Mouse (Mus musculus) heart, embryonic 12.5 days (tissue): Measurements from ENCODE around the gene Tshr. TPM values are rescaled to one million over a fixed set of nuclear protein-coding genes. Genes with fewer than 3 reads are reported as not detected.
A peak's percentile ranks its signal among the peaks of the same experiment; 100 is the strongest.

Experiments
- ATAC-seq: fragments of 200-750 bp; cut with Nextera tagmentation; 2 replicates; pipeline ENCODE4 v1.8.0; 2017; ENCODE audit warnings: moderate TSS enrichment, moderate library complexity; ENCODE audit not compliant: insufficient number of reproducible peaks, low FRiP score
- H3K27ac ChIP-seq: fragments of 300-500 bp; sonication (generic); 2 replicates; pipeline ENCODE4 v1.5.1; 2016; ENCODE audit warnings: mild to moderate bottlenecking, moderate library complexity; ENCODE audit not compliant: poor library complexity, severe bottlenecking
- H3K27me3 ChIP-seq: fragments of 300-500 bp; sonication (generic); replicated peaks from 2 replicates; pipeline ENCODE4 v1.6.1; 2016; ENCODE audit warnings: mild to moderate bottlenecking, moderate library complexity
- H3K36me3 ChIP-seq: fragments of 300-500 bp; sonication (generic); 2 replicates; pipeline ENCODE4 v1.6.1; 2016; ENCODE audit warnings: mild to moderate bottlenecking, moderate library complexity
- H3K4me1 ChIP-seq: fragments of 300-500 bp; sonication (generic); replicated peaks from 2 replicates; pipeline ENCODE4 v1.6.1; 2016; ENCODE audit warnings: mild to moderate bottlenecking
- H3K4me2 ChIP-seq: fragments of 300-500 bp; sonication (generic); 2 replicates; pipeline ENCODE4 v1.6.1; 2016; ENCODE audit warnings: mild to moderate bottlenecking, moderate library complexity
- H3K4me3 ChIP-seq: fragments of 300-500 bp; sonication (generic); 2 replicates; pipeline ENCODE4 v1.5.1; 2016; ENCODE audit warnings: mild to moderate bottlenecking
- H3K9ac ChIP-seq: fragments of 300-500 bp; sonication (generic); 2 replicates; pipeline ENCODE4 v1.6.1; 2016; ENCODE audit warnings: mild to moderate bottlenecking, moderate library complexity
- H3K9me3 ChIP-seq: fragments of 300-500 bp; sonication (generic); replicated peaks from 2 replicates; pipeline ENCODE4 v1.6.1; 2016; ENCODE audit warnings: mild to moderate bottlenecking, moderate library complexity
- WGBS: fragments of 180-500 bp; shearing (Covaris S2); methylation state at CpG from one replicate; pipeline ENCODE4 v1.1.7; 2016; 5-methylcytosine and 5-hydroxymethylcytosine counted together
- polyA plus RNA-seq: library from polyadenylated mRNA; unstranded; fragments of >200 nt; fragmentation: Nextera tagmentation; extraction: Ambion mirVana; gene quantifications from 2 replicates; pipeline ENCODE4 v1.2.1, GENCODE M21; 2016

Tshr gene
- polyA plus RNA-seq, 1 experiment from 2014 or later, result 0.08 TPM

- peak; percentile 84 for ATAC-seq
- peak overlapping the region; percentile 96 for H3K9ac ChIP-seq
These were observed 203.9 kb downstream of the Tshr start for GRCm38 (mm10) chr12:91588176-91588669.

GRCm38 (mm10) chr12:91588670-91589541 is 204.5 kb downstream of the Tshr start:
- peaks cover 11% of the 10 kb centered on the region for H3K4me1 ChIP-seq
- H3K9me3 ChIP-seq, result 0 out of 2 replicates have a peak, but pooled peaks cover 2% of the 10 kb centered on the region
- ATAC-seq, result peak; percentile 23; the same call in 1 of the 2 replicates
- H3K4me3 ChIP-seq, result peak overlapping the region; percentile 99
- peak overlapping the region; percentile 100 for H3K27ac ChIP-seq
- peaks cover 15% of the 10 kb centered on the region for H3K36me3 ChIP-seq
- WGBS, result under 1% methylated on average over 61 of the region's 83 CpGs
- no peaks in the 10 kb centered on the region for H3K27me3 ChIP-seq
- H3K9ac ChIP-seq, result peak overlapping the region; percentile 96
- peak overlapping the region; percentile 48 for H3K4me2 ChIP-seq

More at GRCm38 (mm10) chr12:91588176-91588669, 203.9 kb downstream of the Tshr start:
- WGBS, result under 1% methylated on average over 32 of the region's 32 CpGs
- Histone ChIP-seq H3K9me3 (0 out of 2 replicates have a peak, but pooled peaks cover 2% of the 10 kb centered on the region), H3K27me3 (no peaks in the 10 kb centered on the region), H3K4me1 (peaks cover 13% of the 10 kb centered on the region), H3K27ac (peak overlapping the region; percentile 100), H3K4me2 (peak overlapping the region; percentile 75), H3K4me3 (peak overlapping the region; percentile 99), H3K36me3 (peaks cover 17% of the 10 kb centered on the region)

- peaks cover 13% of the 10 kb centered on the region for H3K36me3 ChIP-seq
- H3K9me3 ChIP-seq, result 0 out of 2 replicates have a peak, but pooled peaks cover 2% of the 10 kb centered on the region
- H3K27ac ChIP-seq, result peak overlapping the region; percentile 100
- H3K9ac ChIP-seq, result peak overlapping the region; percentile 96
- H3K4me3 ChIP-seq, result peak overlapping the region; percentile 99
- no peaks in the 10 kb centered on the region for H3K27me3 ChIP-seq
- ATAC-seq, result no peak
- peaks cover 11% of the 10 kb centered on the region for H3K4me1 ChIP-seq
- peak overlapping the region; percentile 32; the same call in 1 of the 2 replicates for H3K4me2 ChIP-seq
- under 1% methylated on average over 11 of the region's 11 CpGs for WGBS
These were observed 205.1 kb downstream of the Tshr start for GRCm38 (mm10) chr12:91589542-91589846.

- H3K4me2 ChIP-seq, result peak within 1 kb of the TSS; percentile 61
- WGBS, result under 1% methylated on average over 64 of the region's 99 CpGs
- no peaks in the 10 kb centered on the region for H3K27me3 ChIP-seq
- peaks cover 11% of the 10 kb centered on the region for H3K4me1 ChIP-seq
- peak within 1 kb of the TSS; percentile 99 for H3K4me3 ChIP-seq
- peak within 1 kb of the TSS; percentile 96 for H3K9ac ChIP-seq
- H3K27ac ChIP-seq, result peak within 1 kb of the TSS; percentile 100
- peaks cover 10% of the 10 kb centered on the region for H3K36me3 ChIP-seq
- ATAC-seq, result peak; percentile 92
- 0 out of 2 replicates have a peak, but pooled peaks cover 2% of the 10 kb centered on the region for H3K9me3 ChIP-seq
These were observed 205.7 kb downstream of the Tshr start, which contains the start of gene Gtf2a1 for GRCm38 (mm10) chr12:91589847-91590690. Gene Gtf2a1 (minus strand): TSS chr12:91590487.

- Histone ChIP-seq H3K27me3 (no peaks in the 10 kb centered on the region), H3K4me1 (peaks cover 11% of the 10 kb centered on the region), H3K4me2 (peak overlapping the region; percentile 61), H3K9ac (peak overlapping the region; percentile 76), H3K27ac (peak overlapping the region; percentile 100), H3K36me3 (peaks cover 3% of the 10 kb centered on the region), H3K4me3 (peak overlapping the region; percentile 99), H3K9me3 (0 out of 2 replicates have a peak, but pooled peaks cover 2% of the 10 kb centered on the region)
- no peak for ATAC-seq
- WGBS, result 28% methylated on average over 6 of the region's 6 CpGs
These were observed 206.4 kb downstream of the Tshr start for GRCm38 (mm10) chr12:91590716-91591115.

- H3K9me3 ChIP-seq, result no peaks in the 10 kb centered on the region
- peak overlapping the region; percentile 100 for H3K27ac ChIP-seq
- WGBS, result 84% methylated on average over 1 of the region's 1 CpGs
- 0 out of 2 replicates have a peak overlapping the region, but pooled peaks have one; percentile 99 for H3K4me3 ChIP-seq
- peak overlapping the region; percentile 61 for H3K4me2 ChIP-seq
- H3K36me3 ChIP-seq, result no peaks in the 10 kb centered on the region
- H3K9ac ChIP-seq, result no peak overlapping the region; the same call in 1 of the 2 replicates
- no peaks in the 10 kb centered on the region for H3K27me3 ChIP-seq
- peaks cover 11% of the 10 kb centered on the region for H3K4me1 ChIP-seq
- ATAC-seq, result no peak
These were observed 206.8 kb downstream of the Tshr start for GRCm38 (mm10) chr12:91591191-91591590.

- H3K27ac ChIP-seq, result no peak overlapping the region
- no peak overlapping the region for H3K4me2 ChIP-seq
- H3K9me3 ChIP-seq, result no peaks in the 10 kb centered on the region
- no peaks in the 10 kb centered on the region for H3K27me3 ChIP-seq
- ATAC-seq, result no peak
- H3K36me3 ChIP-seq, result no peaks in the 10 kb centered on the region
- H3K9ac ChIP-seq, result no peak overlapping the region
- peaks cover 7% of the 10 kb centered on the region for H3K4me1 ChIP-seq
- WGBS, result 93% methylated on average over 3 of the region's 3 CpGs
- H3K4me3 ChIP-seq, result no peak overlapping the region
These were observed 207.8 kb downstream of the Tshr start for GRCm38 (mm10) chr12:91592128-91592527.

Other genes with a start within 250 kb of the Tshr start
- 6.1 and 6.8 TPM in 2 replicates for gene Cep128, start 154 bp upstream of the Tshr start, polyA plus RNA-seq
- gene Gtf2a1, start 205.9 kb downstream of the Tshr start, polyA plus RNA-seq, result 44.5 and 45.5 TPM in 2 replicates